Mouse (Mus musculus): ENCODE measurements around the gene Prune1.
"Not testable (repeated sequence)": the region's sequence is repeated elsewhere in the genome, so short reads cannot be mapped to it uniquely, and the experiment has no call there.

Gene Prune1

GRCm38 (mm10) chr3:95235386-95236301 is 46.2 kb downstream of the Prune1 start:
- DNase-seq = peak in 1 of 2 experiments; percentile 47

- DNase-seq = peak in 1 of 2 experiments; percentile 47
Measured at GRCm38 (mm10) chr3:95233303-95233980, 48.4 kb downstream of the Prune1 start.

- DNase-seq = peak; percentile 73 to 76
Measured at GRCm38 (mm10) chr3:95232771-95233170, 49.1 kb downstream of the Prune1 start.

- peak; percentile 34 to 50 for DNase-seq
Measured at GRCm38 (mm10) chr3:95231298-95232221, 50.3 kb downstream of the Prune1 start, which contains the start of gene Mllt11. Gene Mllt11, minus strand, starts transcription at chr3:95232171.

GRCm38 (mm10) chr3:95230495-95231297 is 51.2 kb downstream of the Prune1 start:
- DNase-seq = peak; percentile 52 to 62

GRCm38 (mm10) chr3:95229781-95230494 is 51.9 kb downstream of the Prune1 start:
- DNase-seq = peak; percentile 64 to 70

GRCm38 (mm10) chr3:95228894-95229780 is 52.7 kb downstream of the Prune1 start:
- DNase-seq = peak; percentile 45 to 61

GRCm38 (mm10) chr3:95228148-95228893 is 53.6 kb downstream of the Prune1 start, which contains the start of gene Cdc42se1:
Gene Cdc42se1, plus strand, starts transcription at chr3:95228732.
- DNase-seq = peak; percentile 85 to 86

GRCm38 (mm10) chr3:95227214-95227613 is 54.7 kb downstream of the Prune1 start:
- no peak for DNase-seq

GRCm38 (mm10) chr3:95224295-95224694 is 57.6 kb downstream of the Prune1 start:
- DNase-seq = peak; percentile 66 to 78

GRCm38 (mm10) chr3:95223041-95223440 is 58.8 kb downstream of the Prune1 start:
- DNase-seq = no peak

GRCm38 (mm10) chr3:95218466-95219137 is 63.3 kb downstream of the Prune1 start:
- DNase-seq = peak in 1 of 2 experiments; percentile 50

GRCm38 (mm10) chr3:95217255-95218134 is 64.4 kb downstream of the Prune1 start, which contains the start of gene Gabpb2:
Gene Gabpb2, minus strand, starts transcription at chr3:95217916.
- peak; percentile 94 to 96 for DNase-seq

GRCm38 (mm10) chr3:95216655-95217254 is 65.1 kb downstream of the Prune1 start:
- no peak for DNase-seq

- DNase-seq = no peak
Measured at GRCm38 (mm10) chr3:95213609-95213975, 68.3 kb downstream of the Prune1 start.

- not testable (repeated sequence) for DNase-seq
Measured at GRCm38 (mm10) chr3:95212889-95213608, 68.8 kb downstream of the Prune1 start.

Measured in kidney, adult 8-10 months (tissue).